Mouse (Mus musculus): Measurements from ENCODE around the gene Tbx5.

GRCm38 (mm10) chr5:119806467-119806866, 26.0 kb upstream of the Tbx5 start:
- TF ChIP-seq CTCF (IDR thresholded peaks at IDR 0.05; ENCODE audit: low read depth, low read length) (no peak), POLR2A (IDR thresholded peaks at IDR 0.05; ENCODE audit: extremely low read depth, insufficient read depth, low read length) (no peak)
